Mouse (Mus musculus): Measurements from ENCODE around the gene Rfx2. TPM values are rescaled to one million over a fixed set of nuclear protein-coding genes. Genes with fewer than 3 reads are reported as not detected.

Rfx2 gene
- 13.0 and 16.5 TPM in 2 replicates for polyA plus RNA-seq (2012; rRNA removed)

DNA sequence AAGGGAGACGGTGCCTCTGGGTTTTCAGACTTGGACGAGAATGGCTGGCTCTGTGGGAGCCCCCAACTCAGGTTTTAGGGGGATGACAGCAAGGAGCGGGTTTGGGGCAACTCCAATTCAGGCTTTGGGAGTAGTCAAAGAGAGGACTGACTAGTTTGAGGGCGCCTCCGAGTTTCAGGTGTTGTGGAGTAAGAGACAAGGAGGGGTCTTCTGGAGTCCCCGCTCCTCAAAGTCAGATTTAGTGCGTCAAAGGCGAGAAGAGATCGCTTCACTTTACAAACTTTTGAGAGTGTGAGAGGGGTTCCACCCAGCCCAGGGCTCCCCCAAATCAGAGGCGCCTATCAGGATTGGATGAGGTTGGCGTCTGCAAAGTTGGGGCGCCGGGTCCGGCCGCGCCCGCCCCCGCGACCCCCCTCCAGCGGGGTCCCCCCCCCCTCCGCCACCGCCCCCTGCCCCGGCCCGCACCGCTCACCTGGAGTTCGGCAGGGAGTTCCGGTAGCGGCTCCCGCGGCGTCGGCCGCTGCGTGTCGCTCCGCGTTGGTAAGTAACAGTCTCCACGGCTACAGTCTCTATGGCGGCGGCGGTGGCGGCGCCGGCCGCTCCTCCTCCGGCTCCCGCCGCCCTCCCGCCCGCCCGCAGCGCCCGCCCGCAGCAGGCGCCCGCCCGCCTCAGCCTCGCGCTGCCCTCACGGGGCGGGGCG lies at the start of gene Rfx2:
Rfx2 (minus strand) TSS at position 603 of the 700 bp plus-strand sequence.

DNA sequence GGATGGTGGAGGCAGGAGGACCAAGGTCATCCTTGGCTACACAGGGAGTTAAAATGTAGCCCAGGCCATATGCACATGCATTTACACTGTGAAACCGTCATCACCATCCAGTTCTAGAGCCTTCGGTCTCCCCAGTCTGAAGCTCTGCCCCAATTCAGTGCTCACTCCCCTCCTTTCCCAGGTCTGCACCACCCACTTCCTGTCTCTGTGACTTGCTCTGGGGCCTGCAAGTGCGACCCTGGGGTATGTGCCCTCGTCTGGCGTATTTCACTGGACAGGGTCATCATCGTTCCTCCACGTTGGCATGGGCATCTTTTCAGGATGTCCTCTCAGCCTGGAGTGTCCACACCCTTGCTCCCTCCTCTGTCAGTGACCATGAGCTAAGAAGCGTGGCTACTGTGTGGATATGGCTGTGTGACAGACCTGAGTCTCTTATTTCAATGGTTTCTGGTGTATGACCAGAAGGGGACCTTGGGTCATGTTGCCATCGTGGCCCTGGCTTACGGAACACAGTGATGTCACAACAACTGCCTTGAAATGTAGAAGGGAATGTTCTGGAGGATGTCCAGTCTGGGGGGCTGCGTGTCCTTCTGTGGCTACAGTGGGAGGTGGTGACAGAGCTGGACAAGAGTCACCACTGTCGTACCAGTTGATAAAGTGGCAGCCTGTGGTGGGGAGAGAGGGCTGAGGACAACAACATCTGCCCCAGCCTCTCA lies 44.3 kb upstream of the Rfx2 start, which contains the start of gene 1700061G19Rik:
1700061G19Rik (plus strand) TSS at position 542 of the 716 bp plus-strand sequence.

DNA sequence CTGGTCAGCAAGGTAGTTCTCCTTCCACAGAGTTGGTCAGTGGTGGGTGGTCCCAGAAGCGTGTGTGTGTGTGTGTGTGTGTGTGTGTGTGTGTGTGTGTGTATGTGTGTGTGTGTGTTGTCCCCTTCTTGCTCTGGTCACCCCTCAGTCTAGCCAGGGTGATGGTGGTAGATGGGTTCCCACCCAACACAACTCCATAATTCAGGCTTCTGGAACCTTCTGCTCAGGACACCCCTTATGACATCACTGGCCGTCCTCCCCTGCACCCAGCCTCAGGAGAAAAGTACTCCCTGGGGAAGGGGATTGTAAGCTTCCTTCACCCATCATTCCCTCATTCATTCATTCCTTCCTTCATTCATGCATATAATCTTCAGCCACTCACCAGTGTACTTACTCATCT lies 43.4 kb upstream of the Rfx2 start, which contains the start of gene Acsbg2:
Acsbg2 (minus strand) TSS at position 211 of the 400 bp plus-strand sequence.

DNA sequence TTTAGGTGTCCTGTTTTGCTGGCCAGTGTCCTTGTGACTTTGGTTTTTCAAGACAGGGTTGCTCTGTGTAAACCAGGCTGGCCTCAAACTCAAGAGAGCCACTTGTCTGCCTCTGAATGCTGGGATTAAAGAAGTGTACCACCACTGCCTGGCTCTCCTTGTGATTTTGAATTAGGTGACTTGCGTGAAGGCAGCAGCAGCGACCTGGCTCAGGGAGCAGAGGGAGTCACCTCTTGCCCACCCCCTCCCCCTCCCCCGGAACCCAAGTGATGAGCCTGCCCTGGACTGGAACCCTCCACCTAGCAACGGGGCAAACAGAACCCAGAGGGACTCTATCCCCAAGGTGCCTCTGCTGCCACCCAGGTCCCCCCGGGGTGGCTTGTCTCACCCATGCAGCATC lies 60.9 kb downstream of the Rfx2 start, which contains the start of gene Prr22:
Prr22 (plus strand) TSS at position 301 of the 400 bp plus-strand sequence.

DNA sequence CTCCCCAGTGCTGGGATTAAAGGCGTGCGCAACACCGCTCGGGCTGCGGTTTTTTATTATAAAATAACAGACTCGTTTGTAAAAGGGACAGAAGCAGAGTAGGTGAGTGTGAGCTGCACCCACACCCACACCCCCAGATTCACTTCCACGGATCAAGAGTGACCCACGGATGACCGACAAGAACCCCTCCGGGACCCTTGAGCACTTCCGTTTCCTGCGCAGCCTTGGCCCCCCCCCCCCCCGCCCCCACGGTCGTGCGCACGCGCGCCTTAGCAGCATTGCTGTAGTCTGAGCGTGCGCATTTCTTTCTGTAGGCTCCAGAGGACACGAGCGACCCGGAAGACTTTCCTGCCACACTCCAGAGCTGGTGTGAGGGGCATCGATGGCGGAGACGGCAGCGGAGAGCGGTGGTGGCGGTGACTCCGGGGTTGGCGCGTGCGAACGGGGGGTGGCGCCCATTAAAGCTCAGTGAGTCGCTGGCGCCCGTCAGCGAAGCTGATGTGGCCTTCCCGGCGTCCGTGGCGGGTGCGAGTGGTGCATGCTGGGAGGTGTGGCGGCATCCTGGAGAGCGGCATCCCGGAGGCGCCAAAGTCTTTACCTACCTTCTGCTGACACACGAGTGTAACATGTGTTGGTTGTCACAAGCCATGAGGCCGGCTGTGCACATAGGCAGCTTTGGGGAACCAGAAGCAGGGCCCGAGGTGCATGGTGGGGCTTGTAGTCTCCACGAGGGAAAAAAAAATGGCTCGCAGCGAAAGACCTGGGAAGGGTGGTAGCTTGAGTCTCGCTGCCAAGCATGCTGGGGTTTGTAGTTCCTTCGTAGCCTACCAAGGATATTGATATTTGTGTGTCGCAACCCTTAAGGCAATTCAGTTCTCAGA lies 66.1 kb downstream of the Rfx2 start, which contains the start of gene Dus3l:
Dus3l (plus strand) TSS at position 284 of the 881 bp plus-strand sequence.

DNA sequence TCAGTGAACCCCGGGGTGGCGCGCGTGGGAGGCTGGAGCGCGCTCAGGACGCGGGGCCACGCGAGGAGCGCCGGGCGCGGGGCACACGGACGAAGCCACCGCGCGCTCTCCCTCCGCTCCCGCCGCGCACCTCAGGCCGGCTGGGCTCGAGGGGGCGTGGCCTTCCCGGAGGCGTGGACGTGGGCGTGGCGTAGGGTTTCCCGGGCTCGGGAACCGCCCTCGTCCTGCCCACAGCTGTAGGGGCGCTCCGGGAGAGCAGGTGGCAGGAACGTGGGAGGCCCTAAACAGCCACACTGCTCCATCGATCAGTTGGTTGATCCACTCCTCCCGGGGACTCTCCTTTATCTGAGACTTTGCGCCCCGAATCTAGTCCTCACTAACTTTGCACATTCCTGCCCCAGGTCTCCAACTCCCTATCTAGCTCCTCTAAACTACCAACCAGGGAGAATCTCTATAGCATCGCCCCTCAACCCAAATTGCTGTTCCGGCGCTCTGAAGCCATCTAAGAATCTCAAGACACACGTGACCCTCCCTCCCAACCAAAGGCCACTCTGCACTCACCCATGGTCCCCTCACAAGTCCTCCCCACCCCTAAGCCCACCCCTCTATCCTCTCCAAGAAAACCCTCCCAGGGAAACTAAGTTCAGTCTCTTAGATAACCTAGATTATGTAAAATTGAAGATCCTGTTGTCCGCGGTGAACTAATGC lies 73.2 kb downstream of the Rfx2 start, which contains the start of gene Nrtn:
Nrtn (minus strand) TSS at position 115 of the 708 bp plus-strand sequence.

Other genes starting within 250 kb of the Rfx2 start
- 83.7 and 97.7 TPM in 2 replicates for gene Safb2, start 246.4 kb downstream of the Rfx2 start, polyA plus RNA-seq (2012; rRNA removed)
- gene Safb, start 246.2 kb downstream of the Rfx2 start, polyA plus RNA-seq (2012; rRNA removed): 70.0 and 79.4 TPM in 2 replicates
- 228 and 238 TPM in 2 replicates for gene 2410015M20Rik, start 221.2 kb downstream of the Rfx2 start, polyA plus RNA-seq (2012; rRNA removed)
- gene Rpl36, start 217.6 kb downstream of the Rfx2 start, polyA plus RNA-seq (2012; rRNA removed): 3,218 and 3,337 TPM in 2 replicates
- 61.2 and 64.0 TPM in 2 replicates for gene Lonp1, start 204.1 kb downstream of the Rfx2 start, polyA plus RNA-seq (2012; rRNA removed)
- gene Catsperd, start 202.9 kb downstream of the Rfx2 start, polyA plus RNA-seq (2012; rRNA removed): 0.30 and 0.41 TPM in 2 replicates
- gene Ranbp3, start 157.7 kb downstream of the Rfx2 start, polyA plus RNA-seq (2012; rRNA removed): 77.0 and 80.9 TPM in 2 replicates
- 678 and 874 TPM in 2 replicates for gene Ndufa11, start 113.2 kb downstream of the Rfx2 start, polyA plus RNA-seq (2012; rRNA removed)
- 29.0 and 41.6 TPM in 2 replicates for gene Vmac, start 113.0 kb downstream of the Rfx2 start, polyA plus RNA-seq (2012; rRNA removed)
- gene Nrtn, start 73.5 kb downstream of the Rfx2 start, polyA plus RNA-seq (2012; rRNA removed): 58.2 and 62.5 TPM in 2 replicates
- gene Dus3l, start 66.3 kb downstream of the Rfx2 start, polyA plus RNA-seq (2012; rRNA removed): 75.7 and 94.5 TPM in 2 replicates
- gene Prr22, start 60.8 kb downstream of the Rfx2 start, polyA plus RNA-seq (2012; rRNA removed): 3.8 and 4.5 TPM in 2 replicates
- not detected in 2 replicates for gene Acsbg2, start 43.4 kb upstream of the Rfx2 start, polyA plus RNA-seq (2012; rRNA removed)
- 0.05 and 0.22 TPM in 2 replicates for gene 1700061G19Rik, start 44.5 kb upstream of the Rfx2 start, polyA plus RNA-seq (2012; rRNA removed)
- 59.6 and 65.3 TPM in 2 replicates for gene Mllt1, start 104.4 kb upstream of the Rfx2 start, polyA plus RNA-seq (2012; rRNA removed)
- 73.6 and 84.8 TPM in 2 replicates for gene Acer1, start 151.1 kb upstream of the Rfx2 start, polyA plus RNA-seq (2012; rRNA removed)
- gene Clpp, start 159.3 kb upstream of the Rfx2 start, polyA plus RNA-seq (2012; rRNA removed): 174 and 182 TPM in 2 replicates
- 70.7 and 72.3 TPM in 2 replicates for gene Alkbh7, start 166.3 kb upstream of the Rfx2 start, polyA plus RNA-seq (2012; rRNA removed)
- gene Pspn, start 169.0 kb upstream of the Rfx2 start, polyA plus RNA-seq (2012; rRNA removed): 0.57 TPM in 1 of 2 replicates, not detected in the other
- 31.0 and 35.2 TPM in 2 replicates for gene Gtf2f1, start 180.3 kb upstream of the Rfx2 start, polyA plus RNA-seq (2012; rRNA removed)
- gene Gm17949, start 180.5 kb upstream of the Rfx2 start, polyA plus RNA-seq (2012; rRNA removed): 0.24 TPM in 1 of 2 replicates, not detected in the other
- 83.9 and 101 TPM in 2 replicates for gene Khsrp, start 200.5 kb upstream of the Rfx2 start, polyA plus RNA-seq (2012; rRNA removed)
- not detected in 2 replicates for gene Slc25a41, start 210.6 kb upstream of the Rfx2 start, polyA plus RNA-seq (2012; rRNA removed)
- 237 and 303 TPM in 2 replicates for gene Crb3, start 228.1 kb upstream of the Rfx2 start, polyA plus RNA-seq (2012; rRNA removed)
- gene Slc25a23, start 228.8 kb upstream of the Rfx2 start, polyA plus RNA-seq (2012; rRNA removed): 33.4 and 39.0 TPM in 2 replicates
- gene Dennd1c, start 247.5 kb upstream of the Rfx2 start, polyA plus RNA-seq (2012; rRNA removed): 3.9 and 4.8 TPM in 2 replicates

All from colon, adult 2 months (tissue).